Mouse (Mus musculus) C2C12 (cell line): ENCODE data around the gene Phf21a.

Source experiments
- CTCF ChIP-seq: IDR thresholded peaks from one replicate; pipeline ENCODE4 v1.5.1; 2011; ENCODE audit not compliant: control insufficient read depth, insufficient read depth, insufficient read length
- FOSL1 ChIP-seq: IDR thresholded peaks from one replicate; pipeline ENCODE4 v1.8.0; 2011; ENCODE audit warnings: mild to moderate bottlenecking, low read length; ENCODE audit not compliant: poor library complexity, insufficient read depth, severe bottlenecking
- MAX ChIP-seq: IDR thresholded peaks from one replicate; pipeline ENCODE4 v1.6.1; 2011; ENCODE audit warnings: mild to moderate bottlenecking, control low read depth

- TF ChIP-seq MAX (no peak), CTCF (no peak), FOSL1 (no peak)
Measured at GRCm38 (mm10) chr2:92376300-92376699, 283.4 kb downstream of the Phf21a start.
